Mouse (Mus musculus) MEL (cell line): ENCODE results near the gene Nudt15. TPM values are rescaled to one million over a fixed set of nuclear protein-coding genes. Genes with fewer than 3 reads are reported as not detected.

Experiments
- DNase-seq: peaks from one replicate; pipeline ENCODE4 v3.0.0; 2011; ENCODE audit warnings: low read depth, low spot score
- H3K27ac ChIP-seq: 2 replicates; pipeline ENCODE4 v1.5.1; 2012; ENCODE audit warnings: low read depth, mild to moderate bottlenecking, control low read depth, low read length, moderate library complexity; ENCODE audit not compliant: control insufficient read depth
- H3K27me3 ChIP-seq, 2 experiments: fragments of 150-350 bp in 1 of 2; sonication (generic) in 1 of 2; 2 replicates each; pipeline ENCODE4 v1.6.1; 2012; ENCODE audit warnings: low read length in 2 of 2, mild to moderate bottlenecking in 2 of 2, improper control_type of control experiment in 1 of 2, moderate library complexity in 1 of 2; ENCODE audit not compliant: insufficient read depth in 2 of 2, control insufficient read depth in 1 of 2
- H3K36me3 ChIP-seq, 2 experiments: 2 replicates each; pipeline ENCODE4 v1.6.1; 2012 to 2014; ENCODE audit warnings: low read length in 2 of 2, improper control_type of control experiment in 1 of 2, inconsistent platforms in 1 of 2, mild to moderate bottlenecking in 1 of 2; ENCODE audit not compliant: insufficient read depth in 2 of 2, control insufficient read depth in 1 of 2
- H3K4me1 ChIP-seq, 2 experiments: fragments of 150-350 bp in 1 of 2; sonication (generic) in 1 of 2; 2 replicates each; pipeline ENCODE4 v1.6.1; 2012; ENCODE audit warnings: low read length in 2 of 2, improper control_type of control experiment in 1 of 2, mild to moderate bottlenecking in 1 of 2; ENCODE audit not compliant: insufficient read depth in 2 of 2, control insufficient read depth in 1 of 2
- H3K4me3 ChIP-seq, 2 experiments: fragments of 150-350 bp in 1 of 2; sonication (generic) in 1 of 2; 2 replicates each; pipeline ENCODE4 v1.5.1; 2012; ENCODE audit warnings: low read depth in 2 of 2, low read length in 2 of 2, mild to moderate bottlenecking in 2 of 2, moderate library complexity in 2 of 2, control low read depth in 1 of 2, improper control_type of control experiment in 1 of 2; ENCODE audit not compliant: control insufficient read depth in 1 of 2, insufficient read depth in 1 of 2
- H3K79me2 ChIP-seq: 2 replicates; pipeline ENCODE4 v1.6.1; 2012; ENCODE audit warnings: mild to moderate bottlenecking, low read length, moderate library complexity; ENCODE audit not compliant: control insufficient read depth, poor library complexity, insufficient read depth
- H3K9ac ChIP-seq: 2 replicates; pipeline ENCODE4 v1.6.1; 2012; ENCODE audit warnings: low read depth, mild to moderate bottlenecking, control low read depth, low read length, moderate library complexity; ENCODE audit not compliant: control insufficient read depth, poor library complexity, severe bottlenecking
- H3K9me3 ChIP-seq: fragments of 150-350 bp; sonication (generic); replicated peaks from 2 replicates; pipeline ENCODE4 v1.6.1; 2012; ENCODE audit warnings: mild to moderate bottlenecking, low read length, improper control_type of control experiment, moderate library complexity; ENCODE audit not compliant: insufficient read depth
- BHLHE40 ChIP-seq: IDR thresholded peaks from 2 replicates; pipeline ENCODE4 v1.6.1; 2012; ENCODE audit warnings: low read depth, mild to moderate bottlenecking, inconsistent platforms, low read length, improper control_type of control experiment, borderline replicate concordance
- CHD1 ChIP-seq: IDR thresholded peaks from 2 replicates; pipeline ENCODE4 v1.6.1; 2012; ENCODE audit warnings: low read depth, mild to moderate bottlenecking, inconsistent platforms, low read length, improper control_type of control experiment
- CTCF ChIP-seq, 3 experiments: IDR thresholded peaks in 2 of 3; conservative IDR thresholded peaks in 1 of 3; 2 replicates each; pipeline ENCODE4 v1.5.1; 2011 to 2012; ENCODE audit warnings: low read length in 3 of 3, low read depth in 2 of 3, mild to moderate bottlenecking in 2 of 3, improper control_type of control experiment in 1 of 3, inconsistent platforms in 1 of 3, mixed read lengths in 1 of 3, moderate library complexity in 1 of 3; ENCODE audit not compliant: control insufficient read depth in 1 of 3, insufficient read depth in 1 of 3, poor library complexity in 1 of 3, severe bottlenecking in 1 of 3
- E2F4 ChIP-seq: IDR thresholded peaks from 2 replicates; pipeline ENCODE4 v1.6.1; 2011; ENCODE audit warnings: low read depth, low read length, improper control_type of control experiment, borderline replicate concordance
- EP300 ChIP-seq, 2 experiments: IDR thresholded peaks; 2 replicates each; pipeline ENCODE4 v1.6.1; 2011; ENCODE audit warnings: improper control_type of control experiment in 2 of 2, low read length in 2 of 2, low read depth in 1 of 2, mild to moderate bottlenecking in 1 of 2
- ETS1 ChIP-seq: IDR thresholded peaks from 2 replicates; pipeline ENCODE4 v1.6.1; 2012; ENCODE audit warnings: low read depth, mild to moderate bottlenecking, inconsistent platforms, low read length, improper control_type of control experiment, moderate library complexity
- GATA1 ChIP-seq: IDR thresholded peaks from 2 replicates; pipeline ENCODE4 v1.6.1; 2011; ENCODE audit warnings: low read depth, low read length, improper control_type of control experiment
- HCFC1 ChIP-seq: IDR thresholded peaks from 2 replicates; pipeline ENCODE4 v1.6.1; 2012; ENCODE audit warnings: low read depth, mild to moderate bottlenecking, inconsistent platforms, low read length, improper control_type of control experiment, moderate library complexity
- MAX ChIP-seq: IDR thresholded peaks from 2 replicates; pipeline ENCODE4 v1.6.1; 2011; ENCODE audit warnings: low read length, improper control_type of control experiment
- MAZ ChIP-seq: IDR thresholded peaks from 2 replicates; pipeline ENCODE4 v1.6.1; 2012; ENCODE audit warnings: low read depth, mild to moderate bottlenecking, inconsistent platforms, low read length, improper control_type of control experiment
- MYC ChIP-seq: IDR thresholded peaks from 2 replicates; pipeline ENCODE4 v1.6.1; 2011; ENCODE audit warnings: low read depth, mild to moderate bottlenecking, low read length, improper control_type of control experiment, moderate library complexity
- NRF1 ChIP-seq: IDR thresholded peaks from 2 replicates; pipeline ENCODE4 v1.6.1; 2014; ENCODE audit warnings: low read depth, mild to moderate bottlenecking, inconsistent platforms, low read length, improper control_type of control experiment, moderate library complexity; ENCODE audit not compliant: poor library complexity, insufficient read depth, severe bottlenecking
- POLR2AphosphoS2 ChIP-seq: IDR thresholded peaks from 2 replicates; pipeline ENCODE4 v1.6.1; 2011; ENCODE audit warnings: low read length, improper control_type of control experiment
- SIN3A ChIP-seq: IDR thresholded peaks from 2 replicates; pipeline ENCODE4 v1.6.1; 2012; ENCODE audit warnings: low read length, improper control_type of control experiment, inconsistent platforms
- TBP ChIP-seq: IDR thresholded peaks from 2 replicates; pipeline ENCODE4 v1.8.0; 2011; ENCODE audit warnings: low read depth, low read length, improper control_type of control experiment
- USF2 ChIP-seq, 2 experiments: IDR thresholded peaks; 2 replicates each; pipeline ENCODE4 v1.6.1; 2011 to 2012; ENCODE audit warnings: improper control_type of control experiment in 2 of 2, low read length in 2 of 2, borderline replicate concordance in 1 of 2, inconsistent platforms in 1 of 2, low read depth in 1 of 2, mild to moderate bottlenecking in 1 of 2; ENCODE audit not compliant: insufficient read depth in 1 of 2
- ZKSCAN1 ChIP-seq: IDR thresholded peaks from 2 replicates; pipeline ENCODE4 v1.6.1; 2012; ENCODE audit warnings: low read depth, mild to moderate bottlenecking, inconsistent platforms, low read length, improper control_type of control experiment, moderate library complexity
- polyA plus RNA-seq, 2 experiments: library from polyadenylated mRNA; stranded (reverse) in 1 of 2; unstranded in 1 of 2; fragments of >175 nt in 1 of 2; fragments of >200 nt in 1 of 2; gene quantifications; 2 replicates each; pipeline versions ENCODE4 v1.2.1 to v1.2.4; 2012; ENCODE audit warnings: low replicate concordance in 2 of 2, low read depth in 1 of 2; ENCODE audit not compliant: insufficient read length in 2 of 2, insufficient read depth in 1 of 2, missing spikeins in 1 of 2
- total RNA-seq: library from RNA; depleted of rRNA; stranded (reverse); fragments of 300-350 nt; gene quantifications from 2 replicates; pipeline ENCODE4 v1.2.3, GENCODE M21; 2012

Gene Nudt15
- total and polyA plus RNA-seq, 3 experiments = 8.8 to 12.3 TPM; not detected in 1

DNA sequence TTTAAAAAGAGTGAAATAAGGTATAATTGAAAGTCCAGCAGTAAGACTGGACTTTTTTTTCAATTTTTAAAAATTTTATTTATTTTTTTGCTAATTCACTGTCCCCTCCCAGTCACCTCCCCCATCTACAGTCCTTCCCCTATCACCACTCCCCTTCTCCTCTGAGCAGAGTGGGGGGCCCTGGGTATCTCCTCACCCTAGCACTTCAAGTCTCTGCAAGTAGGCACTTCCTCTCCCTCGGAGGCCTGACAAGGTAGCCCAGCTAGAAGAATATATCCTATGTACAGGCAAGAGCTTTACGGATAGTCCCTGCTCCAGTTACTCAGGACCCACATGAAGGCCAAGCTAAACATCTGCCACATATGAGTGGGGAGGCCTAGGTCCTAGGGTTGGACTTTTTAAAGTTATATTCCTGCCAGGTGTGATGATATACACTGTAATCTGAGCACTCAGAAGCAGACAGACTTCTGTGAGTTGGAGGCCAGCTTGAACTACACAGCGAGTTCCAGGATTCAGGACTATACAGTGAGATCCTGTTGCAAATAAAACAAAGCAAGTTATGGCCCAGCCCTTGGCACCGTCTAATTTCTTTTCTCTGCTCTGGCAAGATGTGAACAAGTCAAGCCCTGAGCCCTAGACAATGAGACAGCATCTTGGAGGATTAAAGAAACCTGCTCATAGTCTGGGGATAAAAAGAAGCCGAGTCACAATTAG lies 64.4 kb downstream of the Nudt15 start:
- Histone ChIP-seq H3K4me1 (no peaks in the 10 kb centered on the region), H3K4me3 (no peak overlapping the region), H3K27me3 (no peaks in the 10 kb centered on the region; a peak in 2 of 4 replicates)
- TF ChIP-seq BHLHE40 = no peak
- TF ChIP-seq MAZ = no peak
- no peak for TF ChIP-seq NRF1
- TF ChIP-seq, all 39 proteins: peak for 0
- Histone ChIP-seq H3K9me3 (no peaks in the 10 kb centered on the region), H3K36me3 (no peaks in the 10 kb centered on the region), H3K27ac (no peak overlapping the region), H3K9ac (no peak overlapping the region), H3K79me2 (no peaks in the 10 kb centered on the region)
- DNase-seq = no peak

DNA sequence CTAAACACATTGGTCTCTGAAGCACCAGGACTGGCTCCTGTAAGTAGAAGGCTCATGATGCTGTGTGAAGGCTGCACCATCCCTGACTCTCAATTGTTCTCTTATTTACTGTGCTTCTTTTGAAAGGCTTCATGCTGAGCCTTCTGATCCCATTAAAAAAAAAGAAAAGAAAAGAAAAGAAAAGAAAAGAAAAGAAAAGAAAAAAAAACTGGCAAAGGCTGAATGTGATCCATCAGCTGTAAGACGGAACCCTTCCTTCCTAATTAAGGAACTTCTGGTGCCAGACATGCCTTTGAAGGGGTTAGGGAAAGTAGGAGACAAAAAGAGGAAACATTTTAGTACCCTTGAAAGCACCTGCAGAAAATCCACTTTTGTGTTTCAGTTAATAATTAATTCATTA lies 68.3 kb downstream of the Nudt15 start:
- Histone ChIP-seq H3K9me3 (no peaks in the 10 kb centered on the region), H3K27ac (no peak overlapping the region), H3K4me1 (peaks cover 0 to 5% of the 10 kb centered on the region in 2 experiments; a peak in 1 of 4 replicates), H3K27me3 (no peaks in the 10 kb centered on the region; a peak in 2 of 4 replicates), H3K9ac (no peak overlapping the region), H3K4me3 (no peak overlapping the region), H3K79me2 (no peaks in the 10 kb centered on the region), H3K36me3 (peaks cover 0 to 3% of the 10 kb centered on the region in 2 experiments; a peak in 1 of 4 replicates)
- TF ChIP-seq ETS1 (no peak), BHLHE40 (no peak), HCFC1 (no peak), GATA1 (no peak), EP300 (IDR thresholded peaks at IDR 0.05; ENCODE audit: low read depth in 1 of 2, low read length in 2 of 2) (no peak), SIN3A (no peak), NRF1 (no peak), MAX (no peak), E2F4 (no peak), POLR2AphosphoS2 (no peak), MYC (no peak)
- DNase-seq = no peak

DNA sequence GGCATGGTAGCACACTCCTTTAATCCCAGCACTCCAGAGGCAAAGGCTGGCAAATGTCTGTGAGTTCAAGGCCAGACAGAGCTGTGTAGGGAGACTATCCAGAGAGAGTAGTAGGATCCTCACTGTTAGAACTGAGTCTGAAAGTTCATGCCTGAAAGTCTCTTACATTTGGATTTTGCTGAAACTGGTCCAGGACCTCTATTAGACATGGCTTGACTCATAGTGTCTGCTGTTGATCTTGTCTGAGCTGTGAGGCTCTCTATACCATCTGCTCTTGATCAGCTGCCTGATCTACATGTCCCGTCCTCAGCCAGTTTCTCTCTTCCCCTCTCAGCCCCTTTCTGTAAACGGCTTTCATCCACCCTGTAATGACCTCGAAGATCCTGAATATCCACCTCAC lies 69.7 kb downstream of the Nudt15 start:
- H3K4me1 ChIP-seq = peaks cover 0 to 11% of the 10 kb centered on the region in 2 experiments; a peak in 2 of 4 replicates
- DNase-seq = no peak
- H3K4me3 ChIP-seq = no peak overlapping the region
- H3K9ac ChIP-seq = no peak overlapping the region
- H3K79me2 ChIP-seq = no peaks in the 10 kb centered on the region
- no peaks in the 10 kb centered on the region; a peak in 2 of 4 replicates for H3K27me3 ChIP-seq
- H3K9me3 ChIP-seq = no peaks in the 10 kb centered on the region
- TF ChIP-seq USF2 (IDR thresholded peaks at IDR 0.05; ENCODE audit: borderline replicate concordance in 1 of 2, insufficient read depth in 1 of 2, low read depth in 1 of 2, low read length in 2 of 2) (no peak), TBP (no peak), ZKSCAN1 (no peak), CHD1 (no peak), CTCF (IDR thresholded peaks at IDR 0.05 in 2 of 3, conservative IDR thresholded peaks at IDR 0.05 in 1 of 3; ENCODE audit: control insufficient read depth in 1 of 3, insufficient read depth in 1 of 3, low read depth in 2 of 3, low read length in 3 of 3, poor library complexity in 1 of 3, severe bottlenecking in 1 of 3) (no peak)
- peaks cover 0 to 8% of the 10 kb centered on the region in 2 experiments; a peak in 2 of 4 replicates for H3K36me3 ChIP-seq
- H3K27ac ChIP-seq = no peak overlapping the region
